Mouse (Mus musculus): ENCODE results near the gene Shf. TPM values are rescaled to one million over a fixed set of nuclear protein-coding genes. Genes with fewer than 3 reads are reported as not detected.
A peak's percentile ranks its signal among the peaks of the same experiment; 100 is the strongest.

Gene Shf
- total and polyA plus RNA-seq, 3 experiments: 1.2 to 2.7 (median 2.0) TPM

DNA sequence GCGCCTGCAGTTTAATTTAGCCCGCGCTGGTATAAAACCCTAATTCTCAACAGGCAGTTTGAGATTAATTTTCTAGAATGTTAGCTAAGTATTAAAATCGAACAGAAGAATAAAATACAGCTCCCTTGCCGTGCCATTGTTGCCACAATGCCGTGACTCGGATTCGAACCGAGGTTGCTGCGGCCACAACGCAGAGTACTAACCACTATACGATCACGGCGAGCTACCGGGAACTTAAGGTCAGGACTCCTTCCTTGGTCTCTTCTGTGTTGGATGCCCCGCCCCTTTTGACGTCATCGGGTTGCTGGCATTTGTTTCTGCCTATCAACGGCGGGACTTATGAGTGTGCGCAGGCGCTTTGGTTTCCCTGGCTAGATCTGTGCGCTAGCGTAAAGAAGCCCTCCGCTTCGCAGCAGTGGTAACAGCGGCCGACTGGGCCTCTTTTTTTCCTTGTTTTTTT lies 8.3 kb upstream of the Shf start (continued):
- TF ChIP-seq RAD21 (IDR thresholded peaks at IDR 0.05; ENCODE audit: low read depth, low read length) (no peak), JUND (conservative IDR thresholded peaks at IDR 0.05; ENCODE audit: low read depth, low read length) (no peak), GABPA (IDR thresholded peaks at IDR 0.05; ENCODE audit: insufficient replicate concordance, low read depth, low read length) (no peak), HCFC1 (IDR thresholded peaks at IDR 0.05; ENCODE audit: low read depth, low read length) (peak; percentile 40; the same call in 1 of the 2 replicates), BHLHE40 (IDR thresholded peaks at IDR 0.05; ENCODE audit: low read depth, low read length) (no peak), ZMIZ1 (IDR thresholded peaks at IDR 0.05; ENCODE audit: low read depth, low read length) (no peak), ELF1 (IDR thresholded peaks at IDR 0.05; ENCODE audit: low read depth, low read length) (peak; percentile 98), POLR2AphosphoS2 (IDR thresholded peaks at IDR 0.05; ENCODE audit: low read depth, low read length) (no peak), E2F4 (IDR thresholded peaks at IDR 0.05; ENCODE audit: insufficient replicate concordance, low read depth, low read length) (peak; percentile 77; the same call in 1 of the 2 replicates), UBTF (IDR thresholded peaks at IDR 0.05; ENCODE audit: low read depth, low read length) (no peak), SIN3A (IDR thresholded peaks at IDR 0.05; ENCODE audit: low read length) (no peak; the same call in 1 of the 2 replicates), ZKSCAN1 (IDR thresholded peaks at IDR 0.05; ENCODE audit: borderline replicate concordance, low read depth, low read length) (no peak), PAX5 (IDR thresholded peaks at IDR 0.05; ENCODE audit: low read length) (no peak)

GRCm38 (mm10) chr2:122376041-122376561 lies 7.1 kb upstream of the Shf start:
- H3K27me3 ChIP-seq (replicated peaks): peaks cover 3% of the 10 kb centered on the region
- peak overlapping the region; percentile 73 for H3K27ac ChIP-seq (ENCODE audit: insufficient read depth, low read depth)
- H3K36me3 ChIP-seq (replicated peaks in 1 of 2; ENCODE audit: control insufficient read depth in 1 of 2, insufficient read depth in 1 of 2, low read length in 1 of 2): no peaks in the 10 kb centered on the region
- in situ Hi-C loops (cut with MboI; ENCODE audit: low pct_ligation_motif_present, low pct_unique_long_range_greater_than_20kb, low sequenced_read_pairs) (loop anchor here (25.0 kb wide), 1 partner anchor 236 kb away; the partner anchor contains the start of gene Gatm), dilution Hi-C loops (cut with MboI; ENCODE audit: extremely low pct_ligation_motif_present, extremely low pct_unique_long_range_greater_than_20kb, low sequenced_read_pairs) (no loop called here)
- peaks cover 12 to 31% of the 10 kb centered on the region in 2 experiments for H3K4me1 ChIP-seq (ENCODE audit: control insufficient read depth in 1 of 2, insufficient read depth in 2 of 2)
- peak overlapping the region; percentile 87 for H3K4me2 ChIP-seq (ENCODE audit: insufficient read depth, low read depth, poor library complexity, severe bottlenecking)
- H3K79me2 ChIP-seq (replicated peaks; ENCODE audit: control insufficient read depth, extremely low read depth, insufficient read depth, poor library complexity, severe bottlenecking): no peaks in the 10 kb centered on the region
- H3K9me3 ChIP-seq (replicated peaks; ENCODE audit: low read length): no peaks in the 10 kb centered on the region
- peak; percentile 70 for DNase-seq (ENCODE audit: extremely low read depth)
- no peak; the same call in 1 of the 2 replicates for TF ChIP-seq HCFC1 (IDR thresholded peaks at IDR 0.05; ENCODE audit: low read depth, low read length)
- TF ChIP-seq ZNF384 (IDR thresholded peaks at IDR 0.05; ENCODE audit: low read depth, low read length): no peak
- TF ChIP-seq SIN3A (IDR thresholded peaks at IDR 0.05; ENCODE audit: low read length): peak; percentile 83
- peak; percentile 62 for TF ChIP-seq MAX (IDR thresholded peaks at IDR 0.05; ENCODE audit: low read length)
- TF ChIP-seq NELFE (IDR thresholded peaks at IDR 0.05; ENCODE audit: low read depth, low read length): 0 out of 2 replicates have a peak, but pooled peaks have one; percentile 5
- TF ChIP-seq TBP (conservative IDR thresholded peaks at IDR 0.05; ENCODE audit: low read depth, low read length): no peak
- TF ChIP-seq BHLHE40 (IDR thresholded peaks at IDR 0.05; ENCODE audit: low read depth, low read length): peak; percentile 46
- TF ChIP-seq CHD1 (IDR thresholded peaks at IDR 0.05; ENCODE audit: low read depth, low read length): no peak
- TF ChIP-seq UBTF (IDR thresholded peaks at IDR 0.05; ENCODE audit: low read depth, low read length): peak; percentile 62; the same call in 1 of the 2 replicates
- TF ChIP-seq MXI1 (IDR thresholded peaks at IDR 0.05; ENCODE audit: low read depth, low read length): 0 out of 2 replicates have a peak, but pooled peaks have one; percentile 39
- TF ChIP-seq E2F4 (IDR thresholded peaks at IDR 0.05; ENCODE audit: insufficient replicate concordance, low read depth, low read length): 0 out of 2 replicates have a peak, but pooled peaks have one; percentile 47
- TF ChIP-seq POLR2AphosphoS2 (IDR thresholded peaks at IDR 0.05; ENCODE audit: low read depth, low read length): no peak
- peak overlapping the region; percentile 78 to 81 (median 80) for H3K4me3 ChIP-seq (replicated peaks in 1 of 3; ENCODE audit: low read depth in 2 of 3, low read length in 2 of 3, poor library complexity in 1 of 3)
- H3K9ac ChIP-seq (ENCODE audit: insufficient read depth, low read depth): peak overlapping the region; percentile 97

Measured in CH12.LX (cell line).